In genomic region chr17:44090916-44091315, GRCm38 (mm10) we compare ENCODE assay signal across 24 mouse cellular contexts. TPM values are rescaled to one million over a fixed set of nuclear protein-coding genes. Genes with fewer than 3 reads are reported as not detected.
A peak's percentile ranks its signal among the peaks of the same experiment; 100 is the strongest.
DNase-seq lines count a peak whose midpoint lies in the region; ATAC-seq lines count a peak whose summit lies in the region.
"Had no signal": no experiment of that assay in that cellular context is flagged by ENCODE, and none has a peak within 500 bp of the region (broad histone marks: within the 10 kb centered on the region; RNA-seq: fewer than 3 reads in every experiment).

No protein-coding gene starts in this region.

- peaks cover 3% of the 10 kb centered on the region; the same call in 1 of the 2 replicates for H3K27me3 ChIP-seq in heart, embryonic 12.5 days (replicated peaks)
- H3K27me3 ChIP-seq in splenic B cell, adult 2 months (ENCODE audit: control insufficient read depth, insufficient read depth, low read length, poor library complexity, severe bottlenecking): no peaks in the 10 kb centered on the region
- H3K27me3 ChIP-seq: embryonic facial prominence, embryonic 12.5 days; embryonic facial prominence, embryonic 15.5 days; forebrain, embryonic 12.5 days; forebrain, embryonic 15.5 days; hindbrain, embryonic 12.5 days; hindbrain, embryonic 15.5 days; intestine, embryonic 15.5 days had no signal

- H3K27ac ChIP-seq in heart, embryonic 12.5 days (ENCODE audit: poor library complexity, severe bottlenecking): no peak overlapping the region
- H3K27ac ChIP-seq: embryonic facial prominence, embryonic 12.5 days; embryonic facial prominence, embryonic 15.5 days; forebrain, embryonic 12.5 days; forebrain, embryonic 15.5 days; heart, adult 2 months; heart, embryonic 10.5 days; hindbrain, embryonic 12.5 days; hindbrain, embryonic 15.5 days; intestine, embryonic 15.5 days had no signal

- H3K4me1 ChIP-seq in heart, embryonic 12.5 days (replicated peaks): no peaks in the 10 kb centered on the region
- H3K4me1 ChIP-seq: embryonic facial prominence, embryonic 12.5 days; embryonic facial prominence, embryonic 15.5 days; forebrain, embryonic 12.5 days; forebrain, embryonic 15.5 days; heart, embryonic 10.5 days; hindbrain, embryonic 12.5 days; hindbrain, embryonic 15.5 days; intestine, embryonic 15.5 days had no signal

- whole genome bisulfite sequencing in heart, embryonic 12.5 days: 57% methylated on average over 2 of the region's 2 CpGs

- no peak for ATAC-seq in heart, embryonic 12.5 days (ENCODE audit: insufficient number of reproducible peaks, low FRiP score)
- ATAC-seq: activated CD4-positive, CD25-positive, alpha-beta regulatory T cell, adult 4 months; forebrain, embryonic 15.5 days; intestine, embryonic 15.5 days had no signal

- H3K9ac ChIP-seq in heart, embryonic 12.5 days: no peak overlapping the region
- H3K9ac ChIP-seq: embryonic facial prominence, embryonic 12.5 days; embryonic facial prominence, embryonic 15.5 days; forebrain, embryonic 12.5 days; forebrain, embryonic 15.5 days; hindbrain, embryonic 12.5 days; hindbrain, embryonic 15.5 days; intestine, embryonic 15.5 days had no signal

- no peaks in the 10 kb centered on the region for H3K36me3 ChIP-seq in heart, embryonic 12.5 days
- H3K36me3 ChIP-seq in splenic B cell, adult 2 months (ENCODE audit: control insufficient read depth, insufficient read depth, low read length, poor library complexity, severe bottlenecking): no peaks in the 10 kb centered on the region
- H3K36me3 ChIP-seq: embryonic facial prominence, embryonic 12.5 days; embryonic facial prominence, embryonic 15.5 days; forebrain, embryonic 12.5 days; heart, embryonic 10.5 days; hindbrain, embryonic 12.5 days; intestine, embryonic 15.5 days had no signal

- no peak overlapping the region for H3K4me2 ChIP-seq in heart, embryonic 12.5 days
- H3K4me2 ChIP-seq: embryonic facial prominence, embryonic 12.5 days; embryonic facial prominence, embryonic 15.5 days; forebrain, embryonic 12.5 days; forebrain, embryonic 15.5 days; hindbrain, embryonic 12.5 days; hindbrain, embryonic 15.5 days; intestine, embryonic 15.5 days had no signal

- peak; percentile 60 for DNase-seq in heart, adult 11 months
- DNase-seq in A20 (ENCODE audit: low read depth, low spot score) (peak; percentile 24), NIH3T3 (ENCODE audit: low read depth) (peak; percentile 50)
- DNase-seq in splenic B cell, adult 2 months (ENCODE audit: low read depth, low spot score): peak; percentile 25
- DNase-seq in testis, postnatal 10 days (ENCODE audit: low spot score): no peak
- no peak for DNase-seq in cerebellum, adult 11-12 months
- DNase-seq in kidney, adult 9 months: no peak
- DNase-seq: adrenal gland, postnatal 25 days; cerebellum, adult 18-20 months; cerebellum, adult 9-10 months; cerebellum, postnatal 14 days; gastrocnemius, postnatal 25 days; heart, adult 2 months; kidney, adult 18-20 months had no signal

- no peak overlapping the region for H3K4me3 ChIP-seq in heart, embryonic 12.5 days
- H3K4me3 ChIP-seq: embryonic facial prominence, embryonic 12.5 days; embryonic facial prominence, embryonic 15.5 days; forebrain, embryonic 12.5 days; forebrain, embryonic 15.5 days; heart, adult 2 months; heart, embryonic 10.5 days; hindbrain, embryonic 12.5 days; hindbrain, embryonic 15.5 days; intestine, embryonic 15.5 days had no signal

- H3K9me3 ChIP-seq in heart, embryonic 12.5 days (replicated peaks): no peaks in the 10 kb centered on the region
- H3K9me3 ChIP-seq: embryonic facial prominence, embryonic 12.5 days; embryonic facial prominence, embryonic 15.5 days; forebrain, embryonic 12.5 days; forebrain, embryonic 15.5 days; heart, embryonic 10.5 days; hindbrain, embryonic 12.5 days; hindbrain, embryonic 15.5 days; intestine, embryonic 15.5 days had no signal

RNA-seq across cellular contexts. Expression of gene Enpp5, which starts 12.3 kb away (rescaled TPM):
- polyA plus RNA-seq in heart, embryonic 12.5 days (2016; fragmentation: Nextera tagmentation; extraction: Ambion mirVana): 13.8 and 14.6 TPM in 2 replicates

RNA-seq across cellular contexts. Expression of gene Enpp4, which starts 14.7 kb away (rescaled TPM):
- 7.2 and 8.1 TPM in 2 replicates for polyA plus RNA-seq in heart, embryonic 12.5 days (2016; fragmentation: Nextera tagmentation; extraction: Ambion mirVana)

Comparison
In these comparisons a context has a peak if more than half of its experiments do, and no peak if none do; other contexts are left out.
1. DNase-seq: peak in heart, adult 11 months (single experiment), A20 (single experiment), NIH3T3 (single experiment) and splenic B cell, adult 2 months (single experiment); none in testis, postnatal 10 days (single experiment), cerebellum, adult 11-12 months (single experiment) and kidney, adult 9 months (single experiment).